Mouse (Mus musculus) megakaryocyte, embryonic 14.5 days (primary cell): ENCODE measurements around the gene Scel. TPM values are rescaled to one million over a fixed set of nuclear protein-coding genes. Genes with fewer than 3 reads are reported as not detected.
A peak's percentile ranks its signal among the peaks of the same experiment; 100 is the strongest.

Experiments
- H3K27me3 ChIP-seq: replicated peaks from 2 replicates; pipeline ENCODE3; 2012; ENCODE audit warnings: inconsistent platforms
- H3K36me3 ChIP-seq: replicated peaks from 2 replicates; pipeline ENCODE3; 2012; ENCODE audit warnings: low read length, inconsistent platforms, mixed read lengths
- H3K4me1 ChIP-seq: 2 replicates; pipeline ENCODE4 v1.6.1; 2012; ENCODE audit warnings: inconsistent platforms
- H3K4me3 ChIP-seq: replicated peaks from 2 replicates; pipeline ENCODE3; 2012; ENCODE audit warnings: moderate library complexity, mild to moderate bottlenecking, inconsistent platforms
- H3K9me3 ChIP-seq: 2 replicates; pipeline ENCODE4 v1.6.1; 2012; ENCODE audit warnings: inconsistent platforms
- FLI1 ChIP-seq: IDR thresholded peaks from 2 replicates; pipeline ENCODE4 v1.6.1; 2012; ENCODE audit warnings: low read length, inconsistent platforms, mixed read lengths
- GATA1 ChIP-seq: IDR thresholded peaks from 3 replicates; pipeline ENCODE4 v1.6.1; 2012; ENCODE audit warnings: mixed read lengths, low read length, inconsistent platforms, borderline replicate concordance
- polyA plus RNA-seq: library from polyadenylated mRNA; stranded (reverse); fragments of >175 nt; gene quantifications from 2 replicates; pipeline ENCODE4 v1.2.3, GENCODE M21; 2012; ENCODE audit warnings: low replicate concordance; ENCODE audit not compliant: insufficient read depth

Scel gene
- polyA plus RNA-seq, 1 experiment = not detected

- Histone ChIP-seq H3K36me3 (no peaks in the 10 kb centered on the region), H3K4me1 (no peaks in the 10 kb centered on the region), H3K9me3 (no peaks in the 10 kb centered on the region), H3K27me3 (no peaks in the 10 kb centered on the region), H3K4me3 (peak overlapping the region; percentile 36)
- no peak for TF ChIP-seq GATA1
- no peak for TF ChIP-seq FLI1
Observed at GRCm38 (mm10) chr14:103504514-103504913, 8.6 kb upstream of the Scel start.

GRCm38 (mm10) chr14:103509544-103509943, 3.6 kb upstream of the Scel start:
- no peaks in the 10 kb centered on the region for H3K9me3 ChIP-seq
- no peak overlapping the region for H3K4me3 ChIP-seq
- H3K4me1 ChIP-seq = no peaks in the 10 kb centered on the region
- no peaks in the 10 kb centered on the region for H3K27me3 ChIP-seq
- H3K36me3 ChIP-seq = no peaks in the 10 kb centered on the region
- TF ChIP-seq FLI1 (no peak), GATA1 (no peak)

GRCm38 (mm10) chr14:103513473-103513811, 300 bp downstream of the Scel start:
- no peaks in the 10 kb centered on the region for H3K36me3 ChIP-seq
- TF ChIP-seq GATA1 = no peak
- H3K27me3 ChIP-seq = no peaks in the 10 kb centered on the region
- H3K4me1 ChIP-seq = no peaks in the 10 kb centered on the region
- H3K4me3 ChIP-seq = no peak overlapping the region
- no peaks in the 10 kb centered on the region for H3K9me3 ChIP-seq

- Histone ChIP-seq H3K4me1 (no peaks in the 10 kb centered on the region), H3K36me3 (no peaks in the 10 kb centered on the region), H3K4me3 (no peak overlapping the region), H3K9me3 (peaks cover 2% of the 10 kb centered on the region; the same call in 1 of the 2 replicates), H3K27me3 (no peaks in the 10 kb centered on the region)
- TF ChIP-seq GATA1 (no peak), FLI1 (no peak)
Observed at GRCm38 (mm10) chr14:103515419-103515818, 2.3 kb downstream of the Scel start.

GRCm38 (mm10) chr14:103526286-103526685, 13.1 kb downstream of the Scel start:
- Histone ChIP-seq H3K4me3 (no peak overlapping the region), H3K27me3 (no peaks in the 10 kb centered on the region), H3K4me1 (no peaks in the 10 kb centered on the region), H3K36me3 (no peaks in the 10 kb centered on the region), H3K9me3 (peaks cover 6% of the 10 kb centered on the region; the same call in 1 of the 2 replicates)
- TF ChIP-seq GATA1 = no peak
- no peak for TF ChIP-seq FLI1

GRCm38 (mm10) chr14:103529733-103530367, 16.7 kb downstream of the Scel start:
- no peaks in the 10 kb centered on the region for H3K36me3 ChIP-seq
- TF ChIP-seq FLI1 = no peak
- no peak for TF ChIP-seq GATA1
- H3K27me3 ChIP-seq = no peaks in the 10 kb centered on the region
- peaks cover 6% of the 10 kb centered on the region; the same call in 1 of the 2 replicates for H3K9me3 ChIP-seq
- no peak overlapping the region for H3K4me3 ChIP-seq
- no peaks in the 10 kb centered on the region for H3K4me1 ChIP-seq

GRCm38 (mm10) chr14:103531722-103532341, 18.7 kb downstream of the Scel start:
- Histone ChIP-seq H3K9me3 (peaks cover 6% of the 10 kb centered on the region; the same call in 1 of the 2 replicates), H3K36me3 (no peaks in the 10 kb centered on the region), H3K4me3 (no peak overlapping the region), H3K4me1 (no peaks in the 10 kb centered on the region), H3K27me3 (no peaks in the 10 kb centered on the region)
- TF ChIP-seq FLI1 (no peak), GATA1 (no peak)

- Histone ChIP-seq H3K4me1 (no peaks in the 10 kb centered on the region), H3K9me3 (no peaks in the 10 kb centered on the region), H3K36me3 (no peaks in the 10 kb centered on the region), H3K4me3 (no peak overlapping the region), H3K27me3 (no peaks in the 10 kb centered on the region)
- no peak for TF ChIP-seq GATA1
- no peak for TF ChIP-seq FLI1
Observed at GRCm38 (mm10) chr14:103535511-103536024, 22.4 kb downstream of the Scel start.

GRCm38 (mm10) chr14:103536334-103536733, 23.2 kb downstream of the Scel start:
- TF ChIP-seq GATA1 (no peak), FLI1 (no peak)
- H3K4me1 ChIP-seq = no peaks in the 10 kb centered on the region
- no peaks in the 10 kb centered on the region for H3K27me3 ChIP-seq

GRCm38 (mm10) chr14:103537355-103538056, 24.4 kb downstream of the Scel start:
- TF ChIP-seq FLI1 = no peak
- TF ChIP-seq GATA1 = no peak
- H3K36me3 ChIP-seq = no peaks in the 10 kb centered on the region
- no peaks in the 10 kb centered on the region for H3K9me3 ChIP-seq
- no peak overlapping the region for H3K4me3 ChIP-seq
- no peaks in the 10 kb centered on the region for H3K4me1 ChIP-seq
- no peaks in the 10 kb centered on the region for H3K27me3 ChIP-seq

More at GRCm38 (mm10) chr14:103536334-103536733, 23.2 kb downstream of the Scel start:
- Histone ChIP-seq H3K9me3 (no peaks in the 10 kb centered on the region), H3K4me3 (no peak overlapping the region), H3K36me3 (no peaks in the 10 kb centered on the region)
